Mouse (Mus musculus) v-Abl transformed pro-B cells (cell line): ENCODE data around the gene Ctnnbl1.

ENCODE experiments used
- in situ Hi-C, 2 experiments: fragments of 400-800 bp; cut with MboI; formaldehyde crosslinking; loops; one replicate each; pipeline ENCODE4 v1.15.1; 2025; ENCODE audit not compliant: unreplicated experiment in 2 of 2

Ctnnbl1 gene

DNA sequence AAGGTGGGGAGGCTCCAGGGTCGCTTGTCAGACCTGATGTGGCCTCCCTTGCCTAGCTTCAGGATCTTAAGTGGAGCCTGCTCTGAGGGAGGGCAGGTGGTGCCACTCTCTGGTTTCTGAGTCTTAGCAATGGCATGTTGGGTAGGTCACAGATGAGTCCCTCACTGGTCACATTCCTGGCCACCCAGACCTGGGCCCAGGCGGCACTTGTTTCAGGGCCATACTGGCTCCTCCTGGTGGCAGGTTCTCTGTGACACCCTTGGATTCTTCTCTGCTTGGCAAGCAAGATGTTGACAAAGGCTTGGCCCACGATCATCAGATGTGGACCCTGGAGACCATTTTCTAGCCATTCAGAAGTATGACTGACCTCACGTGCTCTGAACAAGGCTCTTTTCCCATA, 195.5 kb downstream of the Ctnnbl1 start:
- in situ Hi-C loops = no loop called here

DNA sequence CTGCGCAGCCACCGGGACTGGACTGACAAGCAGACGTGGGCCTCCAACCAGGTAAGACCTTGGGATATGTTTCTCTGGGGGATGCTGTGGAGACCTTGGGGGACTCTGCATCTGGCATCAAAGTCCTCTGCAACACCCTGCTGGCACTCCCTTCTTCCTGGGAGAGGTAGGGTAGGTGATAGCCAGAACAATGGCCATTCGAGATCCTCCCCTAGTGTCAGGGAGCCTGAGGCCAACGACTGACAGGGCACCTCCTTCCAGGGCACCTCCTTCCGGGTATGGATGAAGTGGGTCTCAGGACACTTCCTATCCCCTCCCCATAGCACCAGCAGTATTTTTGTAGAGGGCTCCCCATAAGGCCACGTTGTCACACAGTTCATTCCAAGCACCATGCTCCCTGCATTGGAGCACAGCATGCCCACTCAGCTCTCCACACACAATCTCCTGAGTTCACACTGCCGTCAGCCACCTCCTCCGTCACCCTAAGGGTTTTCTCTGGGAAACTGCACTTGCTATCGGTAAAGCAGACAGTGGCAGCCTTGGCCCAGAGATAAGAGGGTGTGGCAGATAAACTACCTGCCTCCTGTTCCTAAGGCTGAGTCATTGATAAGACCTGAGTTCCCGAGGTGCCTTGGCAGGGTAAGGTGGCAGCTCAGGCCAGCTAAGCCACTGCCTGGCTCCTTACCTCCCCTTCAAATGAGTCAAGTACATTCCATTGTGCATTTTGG, 198.4 kb downstream of the Ctnnbl1 start:
- in situ Hi-C loops = no loop called here

DNA sequence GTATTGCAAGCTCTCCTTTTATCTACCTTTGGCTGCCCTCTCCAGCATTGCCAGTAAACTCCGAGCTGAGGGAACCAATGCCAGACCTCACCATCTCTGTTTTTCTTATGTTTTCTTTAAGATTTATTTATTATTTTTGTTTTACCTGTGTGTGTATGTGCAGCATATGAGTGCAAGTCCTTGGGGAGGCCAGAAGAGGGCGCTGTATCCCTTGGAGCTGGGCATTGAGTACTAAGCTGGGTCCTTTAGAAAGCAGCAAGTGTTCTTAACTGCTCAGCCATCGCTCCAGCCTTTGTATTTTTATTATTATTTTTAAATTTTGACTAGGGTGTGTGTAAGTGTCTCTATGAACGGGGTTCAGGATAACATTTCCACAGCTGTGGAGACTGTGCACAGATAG, 199.5 kb downstream of the Ctnnbl1 start:
- in situ Hi-C loops = no loop called here

DNA sequence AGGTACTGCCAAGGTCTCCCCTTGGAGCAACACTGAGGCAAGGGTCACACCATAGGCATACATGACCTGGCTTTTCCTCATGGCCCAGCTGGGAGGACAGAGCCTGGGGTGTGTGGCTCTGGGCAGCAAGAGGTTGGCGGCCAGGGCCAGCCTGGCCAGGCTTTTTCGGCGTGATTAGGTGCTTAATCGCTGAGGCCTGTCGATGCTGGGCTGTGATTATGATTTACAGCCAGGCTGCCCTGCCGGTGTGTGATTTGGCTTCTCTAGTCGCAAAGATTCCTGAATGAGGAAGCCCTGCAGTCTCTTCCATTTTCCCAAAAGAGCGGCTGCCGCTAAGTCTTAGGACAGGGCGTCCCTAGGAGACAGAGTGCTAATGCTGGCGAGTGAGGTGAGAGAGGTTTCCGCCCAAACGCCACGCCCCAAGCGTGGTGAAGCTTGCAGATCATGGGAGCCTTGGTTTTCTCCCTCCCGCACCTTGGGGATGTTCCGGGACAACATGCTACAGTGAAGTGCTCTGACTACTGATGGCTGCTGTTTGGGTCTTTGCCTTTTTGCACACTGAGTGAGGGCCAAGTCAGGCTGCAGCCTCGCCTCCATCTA, 203.5 kb downstream of the Ctnnbl1 start:
- in situ Hi-C loops = no loop called here
